Mouse (Mus musculus) spleen, postnatal 14 days (tissue): Measurements from ENCODE around the gene Gm3417.
"Not testable (repeated sequence)": the region's sequence is repeated elsewhere in the genome, so short reads cannot be mapped to it uniquely, and the experiment has no call there.

ENCODE experiments used
- DNase-seq, 2 experiments: peaks; one replicate each; pipeline ENCODE4 v3.0.0; 2021 to 2022; ENCODE audit warnings: low spot score in 2 of 2

Gene Gm3417

DNA sequence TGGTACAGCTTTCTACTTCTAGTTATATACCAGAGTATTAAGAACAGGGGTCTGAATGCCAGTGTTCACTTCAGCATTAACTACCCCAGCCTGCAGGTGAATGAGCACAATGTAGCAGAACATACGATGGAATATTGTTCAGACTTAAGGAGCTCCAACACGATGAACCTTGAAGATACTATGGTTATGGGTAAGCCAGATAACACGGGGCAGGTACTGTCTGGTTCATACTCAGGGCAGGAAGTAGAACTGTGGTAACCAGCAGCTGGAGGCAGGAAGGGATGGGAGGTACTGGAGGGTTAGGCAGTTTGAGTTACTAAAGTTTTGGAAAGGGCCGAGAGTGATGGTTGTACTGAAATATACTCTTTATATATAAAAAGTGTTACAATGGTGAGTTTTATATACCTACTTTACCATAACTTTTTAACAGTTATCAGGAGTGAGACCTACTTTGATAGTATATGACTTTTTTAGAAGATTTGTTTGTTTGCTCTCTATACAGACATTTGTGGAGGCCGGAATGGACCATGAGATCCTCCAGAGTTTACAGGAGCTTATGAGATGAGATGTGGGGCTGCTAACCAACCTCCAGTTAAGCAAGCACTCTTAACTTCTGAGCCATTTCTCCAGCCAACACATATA, 19.8 kb downstream of the Gm3417 start:
- DNase-seq, result no peak

DNA sequence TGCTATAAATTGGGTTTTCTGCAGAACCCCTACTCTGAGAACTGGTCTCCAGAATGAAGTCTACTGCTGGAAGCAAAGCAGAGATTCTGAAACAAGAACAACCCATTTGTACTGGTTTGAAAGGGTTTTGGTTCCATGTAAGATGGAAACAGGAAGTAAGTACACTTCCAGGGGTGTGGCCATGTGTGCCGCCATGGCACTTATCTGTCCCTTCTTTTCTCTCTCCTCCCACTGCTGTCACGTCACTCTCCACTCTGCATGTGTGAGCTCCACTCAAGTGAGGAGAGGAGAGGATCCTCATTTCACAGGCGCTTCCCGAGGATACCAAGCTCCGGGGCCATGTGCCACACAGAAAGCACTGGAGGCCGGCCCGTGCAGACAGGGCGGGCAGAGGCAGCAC, 25.1 kb downstream of the Gm3417 start:
- DNase-seq, result no peak

DNA sequence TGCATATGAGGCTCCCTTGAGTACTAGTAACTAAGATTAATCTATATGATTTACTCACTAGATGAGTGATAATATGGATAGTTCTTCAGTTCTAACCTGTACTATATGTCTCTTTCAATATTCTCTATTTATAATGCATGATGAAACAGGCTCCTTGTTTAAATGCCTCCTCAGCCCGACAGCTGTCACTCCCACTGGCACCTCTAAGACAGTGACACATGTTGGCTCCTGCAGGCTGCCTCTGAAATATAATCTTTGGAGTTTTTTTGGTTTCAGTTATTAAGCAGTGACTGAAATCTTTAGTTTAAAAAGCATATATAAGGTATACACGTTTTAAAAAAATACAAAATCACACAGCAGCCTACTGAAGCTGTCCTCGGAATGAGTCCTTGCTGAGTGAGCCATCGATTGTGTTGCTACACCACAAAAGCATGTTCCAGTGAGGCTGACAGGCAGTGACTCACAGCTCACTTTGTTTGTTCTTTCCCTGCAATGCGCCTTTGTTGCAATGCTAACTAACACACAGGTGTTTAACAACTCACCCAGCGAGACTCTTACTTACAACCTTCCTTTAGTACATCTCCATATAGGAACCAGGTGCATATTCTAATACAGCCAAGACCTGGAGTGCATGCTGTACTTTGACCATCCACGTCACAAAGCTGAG, 29.3 kb downstream of the Gm3417 start:
- DNase-seq, result no peak

DNA sequence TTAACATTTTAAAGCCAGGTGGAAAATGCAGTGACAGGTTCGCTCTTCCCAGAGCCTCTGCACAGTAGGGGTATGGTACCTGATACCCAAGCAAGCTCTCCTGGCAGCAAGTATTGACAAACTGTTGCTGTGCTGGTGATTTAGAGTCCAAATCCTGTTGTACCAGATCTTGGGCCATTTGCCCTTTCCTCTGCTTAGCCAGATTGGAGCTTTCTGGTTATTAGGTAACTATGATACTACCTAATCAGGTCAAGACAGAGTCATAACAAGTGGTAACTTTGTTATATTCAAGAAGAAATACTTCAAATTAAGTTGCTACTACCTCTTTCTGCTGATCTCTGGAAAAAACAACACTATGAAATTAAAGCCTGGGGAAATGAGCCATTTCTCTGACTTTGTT, 34.0 kb downstream of the Gm3417 start:
- DNase-seq, result no peak

DNA sequence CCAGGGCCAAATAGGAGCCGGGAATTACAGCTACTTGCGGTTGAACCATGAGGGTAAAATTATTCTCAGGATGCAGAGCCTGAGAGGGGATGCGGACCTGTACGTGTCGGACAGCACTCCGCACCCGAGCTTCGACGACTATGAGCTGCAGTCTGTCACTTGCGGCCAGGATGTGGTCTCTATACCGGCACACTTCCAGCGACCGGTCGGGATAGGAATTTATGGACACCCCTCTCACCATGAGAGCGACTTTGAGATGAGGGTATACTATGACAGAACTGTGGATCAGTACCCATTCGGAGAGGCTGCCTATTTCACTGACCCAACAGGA, 34.9 kb downstream of the Gm3417 start:
- DNase-seq, result no peak

DNA sequence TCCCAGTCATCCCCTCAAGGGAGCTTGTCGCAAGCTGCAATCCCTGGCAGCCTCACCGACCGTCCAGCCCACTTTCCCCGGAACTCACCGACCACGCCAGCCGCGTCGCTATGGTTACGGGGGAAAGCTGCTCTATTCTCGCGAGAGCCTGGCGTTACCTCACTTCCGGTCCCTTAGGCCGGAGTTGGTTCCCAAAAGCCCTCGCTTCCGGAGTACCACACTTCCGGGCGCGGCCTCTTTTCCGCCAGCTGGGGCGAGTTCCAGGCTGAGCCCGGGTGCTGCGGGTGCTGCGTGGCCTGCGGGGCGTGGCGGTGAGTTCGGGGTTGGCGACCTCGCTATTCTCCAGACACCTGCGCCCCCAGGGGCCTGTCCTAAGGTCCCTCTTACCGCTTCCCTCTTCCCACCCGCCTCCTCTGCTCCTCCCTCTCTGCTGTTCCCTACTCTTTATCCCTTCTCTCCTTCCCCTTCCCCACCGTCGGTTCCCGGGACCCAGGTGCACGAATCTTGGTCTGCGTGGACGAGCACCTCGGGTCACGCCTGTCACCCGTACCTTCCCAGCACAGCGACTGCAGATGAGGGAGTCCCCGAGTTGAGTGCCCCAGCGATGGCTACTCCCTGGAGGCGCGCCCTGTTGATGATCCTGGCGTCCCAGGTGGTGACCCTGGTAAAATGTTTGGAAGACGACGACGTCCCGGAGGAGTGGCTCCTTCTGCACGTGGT, 35.4 kb downstream of the Gm3417 start, which contains the start of the genes Wdr27 and 1600012H06Rik:
Gene Wdr27, minus strand, starts transcription at position 150 of the 720 bp plus-strand sequence.
Gene 1600012H06Rik, plus strand, starts transcription at position 176 of the 720 bp plus-strand sequence.
- DNase-seq, result peak; percentile 92 to 98

DNA sequence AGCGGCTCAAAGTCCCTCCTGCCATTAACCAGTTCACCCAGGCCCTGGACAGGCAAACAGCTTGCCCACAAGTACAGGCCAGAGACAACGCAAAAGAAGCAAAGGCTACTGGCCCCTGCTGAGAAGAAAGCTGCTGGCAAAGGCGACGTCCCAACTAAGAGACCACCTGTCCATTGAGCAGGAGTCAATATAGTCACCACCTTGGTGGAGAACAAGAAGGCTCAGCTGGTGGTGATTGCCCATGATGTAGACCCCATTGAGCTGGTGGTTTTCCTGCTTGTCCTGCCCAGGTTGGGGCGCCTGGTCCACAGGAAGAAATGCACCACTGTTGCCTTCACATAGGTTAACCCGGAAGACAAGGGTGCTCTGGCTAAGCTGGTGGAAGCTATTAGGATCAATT, 36.4 kb downstream of the Gm3417 start:
- not testable (repeated sequence) for DNase-seq

DNA sequence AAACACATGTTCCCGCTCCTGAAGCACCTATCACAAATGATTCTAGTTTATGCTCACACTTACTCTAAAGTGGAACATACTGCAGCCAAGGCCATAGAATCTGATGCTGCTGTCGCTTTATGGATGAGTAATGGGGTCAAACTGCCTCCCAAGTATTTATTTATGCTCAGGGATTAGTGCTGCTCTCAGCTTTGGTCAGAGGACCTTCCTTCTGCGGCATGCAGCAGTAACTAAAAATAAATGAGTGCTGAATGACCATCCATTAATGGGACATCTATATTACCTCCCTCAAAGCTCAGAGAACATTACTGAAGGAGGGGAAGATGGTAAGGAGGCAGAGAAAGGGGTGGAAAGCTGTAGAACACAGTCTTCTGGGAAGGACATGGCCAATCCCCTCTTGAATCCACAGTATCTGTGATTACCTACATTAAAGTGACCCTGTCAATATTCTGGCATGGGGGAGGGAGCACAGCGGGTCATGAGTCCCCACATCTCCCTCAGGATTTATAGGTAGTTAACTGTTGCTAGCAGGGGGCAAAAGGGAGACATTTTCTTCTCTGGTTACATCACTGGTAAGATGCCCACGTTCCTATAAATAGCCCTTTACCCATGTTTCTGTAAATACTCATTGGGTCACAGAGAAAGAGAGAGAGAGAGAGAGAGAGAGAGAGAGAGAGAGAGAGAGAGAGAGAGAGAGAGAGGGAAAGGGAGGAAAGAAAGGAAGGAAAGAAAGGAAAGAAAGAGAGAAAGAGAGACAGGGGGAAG, 42.6 kb downstream of the Gm3417 start:
- no peak for DNase-seq

DNA sequence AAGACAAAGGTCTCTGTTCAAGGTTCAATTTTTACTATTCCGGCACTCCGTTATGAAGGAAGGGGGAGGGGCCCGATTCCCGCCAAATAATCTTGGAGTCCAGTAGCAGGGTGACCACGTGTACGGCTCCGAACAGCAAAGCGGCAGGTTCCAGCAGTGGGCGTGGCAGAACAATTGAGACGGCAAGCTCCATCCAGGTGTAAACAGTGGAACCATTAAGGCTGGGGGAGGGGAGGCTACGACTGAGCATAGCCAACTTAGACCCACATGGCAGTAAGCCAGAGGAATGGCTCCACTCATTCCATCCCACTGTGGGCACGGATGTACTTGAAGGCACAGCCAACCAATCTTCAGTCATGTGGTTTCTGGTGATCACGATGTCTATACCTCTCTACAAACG, 43.3 kb downstream of the Gm3417 start:
- DNase-seq, result not testable (repeated sequence)

DNA sequence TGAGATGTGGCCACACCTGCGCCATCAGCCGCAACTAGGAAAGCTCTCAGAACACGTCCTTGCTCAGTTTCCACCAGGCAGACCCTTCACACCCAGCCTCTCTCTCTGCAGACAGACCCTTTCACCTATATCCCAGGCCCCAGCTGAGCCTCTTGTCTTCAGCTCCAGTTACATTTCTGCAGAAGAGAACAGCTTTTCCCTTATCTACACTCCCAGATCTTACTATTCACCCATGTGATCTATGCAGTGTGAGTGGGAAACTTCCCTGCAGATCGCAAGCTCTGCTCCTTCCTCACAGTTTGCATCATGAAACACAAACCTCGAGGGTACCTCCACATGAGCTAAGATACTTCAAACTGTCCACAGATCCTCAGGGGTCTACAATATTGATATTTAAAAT, 47.1 kb downstream of the Gm3417 start:
- no peak for DNase-seq

DNA sequence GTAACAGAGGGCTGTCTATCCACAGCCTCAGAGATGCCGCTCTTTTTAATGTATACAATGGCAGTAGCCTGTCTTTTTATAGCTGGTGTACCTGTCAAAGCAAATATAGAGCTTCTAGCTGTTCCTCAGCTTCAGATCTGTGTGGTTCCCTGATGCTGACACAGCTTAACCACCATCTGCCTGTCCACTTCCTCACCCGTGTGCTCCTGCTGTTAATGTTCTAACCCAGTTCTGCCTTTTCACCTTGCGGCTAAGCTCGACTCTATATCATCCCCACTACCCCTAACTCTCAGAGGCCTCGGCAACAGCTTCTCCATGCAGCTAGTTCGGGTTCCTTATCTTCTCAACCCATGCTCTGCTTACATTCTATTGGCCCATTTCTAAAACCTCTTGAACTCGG, 47.9 kb downstream of the Gm3417 start:
- no peak for DNase-seq

DNA sequence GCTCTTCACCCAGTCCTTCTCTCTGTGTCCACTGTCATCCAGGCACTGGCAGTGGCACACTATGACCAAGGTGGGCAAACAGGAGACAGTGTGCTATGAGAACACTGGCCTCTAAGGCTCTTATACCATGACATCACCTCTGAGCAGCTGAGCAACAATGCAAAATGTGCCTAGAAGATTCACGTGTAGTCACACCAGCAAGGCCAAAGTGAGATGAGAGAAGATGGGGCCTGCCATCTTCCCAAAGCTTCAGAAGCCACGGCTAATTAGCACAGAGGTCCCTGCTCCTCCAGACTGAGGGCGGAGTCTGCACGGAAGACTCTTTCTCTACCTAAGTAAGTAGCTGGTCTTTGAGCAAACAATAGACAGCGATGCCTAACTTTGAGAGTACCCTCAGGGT, 50.0 kb downstream of the Gm3417 start:
- no peak for DNase-seq

DNA sequence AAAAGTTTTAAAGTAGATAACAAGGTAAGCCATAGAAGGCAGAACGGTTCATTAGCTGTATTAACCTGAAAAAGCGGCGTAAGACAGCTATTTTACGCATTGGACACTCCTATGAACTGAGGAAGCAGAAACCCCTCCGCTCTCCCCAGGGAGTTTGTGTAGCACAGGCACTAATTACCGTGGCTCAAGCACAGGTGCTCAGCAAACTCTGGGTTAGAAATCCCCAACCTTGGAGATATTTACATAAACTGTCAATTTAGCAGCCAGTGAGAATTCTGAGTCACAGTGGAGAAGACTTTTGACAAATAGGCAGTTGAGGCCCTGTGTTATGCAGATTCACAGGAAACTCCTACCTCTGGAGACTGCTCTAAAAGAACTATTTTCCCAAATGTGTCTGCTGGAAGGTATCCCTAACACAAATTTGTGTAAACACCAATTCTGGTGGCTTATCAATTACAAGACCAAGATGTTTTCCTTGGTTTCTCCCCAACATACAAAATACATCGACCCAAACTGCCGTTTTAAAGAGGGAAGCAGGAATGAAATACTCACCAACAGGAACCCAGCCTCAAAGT, 50.9 kb downstream of the Gm3417 start:
- DNase-seq, result no peak

DNA sequence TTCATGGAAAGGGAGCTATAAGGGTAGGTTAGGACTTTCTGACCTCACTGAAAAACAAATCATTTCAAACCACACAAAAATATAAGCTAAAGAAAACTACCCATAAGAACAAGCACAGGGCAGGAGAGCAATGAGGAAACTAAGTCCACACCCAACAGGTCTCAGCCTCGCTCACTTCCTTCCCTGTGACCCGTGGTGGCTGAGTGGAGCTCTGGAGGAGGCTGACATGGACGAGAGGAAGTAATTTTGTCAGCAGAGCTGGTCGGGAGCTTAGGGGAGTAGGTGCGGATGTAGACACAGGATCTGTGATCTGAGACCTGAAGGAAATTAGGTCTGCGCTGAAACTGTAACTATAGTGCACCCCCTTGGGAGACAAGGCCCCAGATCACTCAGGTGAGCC, 57.0 kb downstream of the Gm3417 start:
- no peak for DNase-seq

DNA sequence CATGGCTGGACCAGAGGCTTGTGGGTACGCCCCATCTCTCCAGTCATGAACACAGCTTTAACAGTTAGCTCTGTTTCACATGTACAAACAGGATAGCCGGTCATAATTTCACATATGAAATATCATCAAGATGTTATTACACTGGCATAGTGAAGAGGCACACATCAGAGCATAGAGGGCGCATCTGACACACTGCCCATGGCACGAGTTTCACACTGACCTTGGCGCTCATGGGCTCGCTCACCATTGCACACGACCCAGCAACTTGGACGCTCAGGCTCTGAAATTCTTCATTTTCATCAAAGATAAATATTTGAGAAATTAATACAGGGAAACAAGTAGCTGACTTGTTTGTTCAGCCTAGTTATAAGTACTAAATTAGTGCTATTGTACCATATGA, 60.7 kb downstream of the Gm3417 start:
- no peak for DNase-seq

DNA sequence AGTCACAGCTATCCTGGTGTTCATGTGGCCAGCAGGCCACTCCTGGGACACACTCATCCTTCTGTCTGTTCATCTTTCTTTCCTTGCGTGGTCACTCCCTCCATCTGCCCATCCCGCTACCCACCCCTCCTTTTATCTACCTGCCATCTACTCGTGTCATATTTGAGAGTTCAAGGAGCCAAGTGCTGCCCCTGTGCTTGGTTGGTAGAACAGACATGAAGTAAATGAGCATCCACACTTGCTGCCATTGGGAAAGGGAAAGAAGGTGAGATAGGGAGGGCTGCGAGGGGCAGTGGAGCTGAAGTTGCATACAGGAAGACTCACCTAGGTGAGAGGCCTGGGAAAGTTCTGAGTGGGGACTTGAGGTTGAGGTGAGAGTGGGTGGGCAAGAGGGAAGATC, 64.2 kb downstream of the Gm3417 start:
- no peak for DNase-seq
